Mouse (Mus musculus) liver, embryonic 14.5 days (tissue): Measurements from ENCODE around the gene Mras. TPM values are rescaled to one million over a fixed set of nuclear protein-coding genes. Genes with fewer than 3 reads are reported as not detected.

Experiments
- ATAC-seq: fragments of 200-750 bp; cut with Nextera tagmentation; 2 replicates; pipeline ENCODE4 v1.8.0; 2017; ENCODE audit warnings: moderate number of reproducible peaks, mild to moderate bottlenecking, moderate library complexity; ENCODE audit not compliant: insufficient read depth
- DNase-seq, 3 experiments: peaks; one replicate each; pipeline ENCODE4 v3.0.0-alpha.2; 2012 to 2013; ENCODE audit warnings: low read depth in 3 of 3, low spot score in 3 of 3
- H3K27ac ChIP-seq: fragments of 300-500 bp; sonication (generic); 2 replicates; pipeline ENCODE4 v1.5.1; 2014; ENCODE audit warnings: moderate library complexity, mild to moderate bottlenecking, control low read depth, inconsistent platforms
- H3K27me3 ChIP-seq: fragments of 300-500 bp; sonication (generic); 2 replicates; pipeline ENCODE4 v1.6.1; 2014; ENCODE audit warnings: mild to moderate bottlenecking, low read length, moderate library complexity; ENCODE audit not compliant: control insufficient read depth, insufficient read depth
- H3K36me3 ChIP-seq: fragments of 300-500 bp; sonication (generic); replicated peaks from 2 replicates; pipeline ENCODE4 v1.6.1; 2014; ENCODE audit warnings: low read depth; ENCODE audit not compliant: control insufficient read depth, insufficient read depth
- H3K4me1 ChIP-seq, 2 experiments: fragments of 200-500 bp in 1 of 2; fragments of 300-500 bp in 1 of 2; sonication (generic) in 1 of 2; replicated peaks; 2 replicates each; pipeline ENCODE4 v1.6.1; 2012 to 2014; ENCODE audit warnings: antibody characterized with exemption in 1 of 2, inconsistent platforms in 1 of 2, low read length in 1 of 2; ENCODE audit not compliant: control insufficient read depth in 2 of 2, insufficient read depth in 2 of 2
- H3K4me2 ChIP-seq: fragments of 300-500 bp; sonication (generic); 2 replicates; pipeline ENCODE4 v1.6.1; 2014; ENCODE audit warnings: low read depth, mild to moderate bottlenecking, control low read depth, moderate library complexity
- H3K4me3 ChIP-seq, 2 experiments: fragments of 200-500 bp in 1 of 2; fragments of 300-500 bp in 1 of 2; sonication (generic) in 1 of 2; 2 replicates each; pipeline ENCODE4 v1.5.1; 2012 to 2014; ENCODE audit warnings: low read depth in 2 of 2, low read length in 2 of 2, mild to moderate bottlenecking in 2 of 2, control low read depth in 1 of 2, inconsistent platforms in 1 of 2, moderate library complexity in 1 of 2; ENCODE audit not compliant: insufficient read depth in 1 of 2
- H3K9ac ChIP-seq: fragments of 300-500 bp; sonication (generic); replicated peaks from 2 replicates; pipeline ENCODE4 v1.6.1; 2014; ENCODE audit warnings: mild to moderate bottlenecking, control low read depth, moderate library complexity
- H3K9me3 ChIP-seq: fragments of 300-500 bp; sonication (generic); 2 replicates; pipeline ENCODE4 v1.6.1; 2016; ENCODE audit warnings: low read length, mixed read lengths; ENCODE audit not compliant: control insufficient read depth
- CTCF ChIP-seq: IDR thresholded peaks from 2 replicates; pipeline ENCODE4 v1.5.1; 2016; ENCODE audit warnings: antibody characterized with exemption, low read depth, control low read depth
- EP300 ChIP-seq: IDR thresholded peaks from 2 replicates; pipeline ENCODE4 v1.6.1; 2016; ENCODE audit warnings: antibody characterized with exemption, low read depth
- WGBS: fragments of 180-500 bp; shearing (Covaris S2); extraction: QIAGEN DNeasy Blood & Tissue Kit; methylation state at CpG from one replicate; pipeline ENCODE4 v1.1.7; 2014; ENCODE audit not compliant: insufficient replicate concordance; 5-methylcytosine and 5-hydroxymethylcytosine counted together
- polyA plus RNA-seq, 2 experiments: library from polyadenylated mRNA; depleted of rRNA in 1 of 2; stranded (reverse) in 1 of 2; unstranded in 1 of 2; fragments of >200 nt; fragmentation: Nextera tagmentation in 1 of 2; extraction: Ambion mirVana in 1 of 2; gene quantifications; 2 replicates each; pipeline versions ENCODE4 v1.2.1 to v1.2.3; 2012 to 2014

Gene Mras
- polyA plus RNA-seq, 2 experiments: 2.7 to 3.5 TPM

GRCm38 (mm10) chr9:99391557-99391956 is 45.6 kb downstream of the Mras start:
- 69% methylated on average over 10 of the region's 10 CpGs for WGBS
- Histone ChIP-seq H3K36me3 (no peaks in the 10 kb centered on the region), H3K27me3 (no peaks in the 10 kb centered on the region), H3K4me2 (no peak overlapping the region), H3K9ac (no peak overlapping the region), H3K4me3 (no peak overlapping the region), H3K9me3 (no peaks in the 10 kb centered on the region), H3K4me1 (peaks cover 0 to 5% of the 10 kb centered on the region in 2 experiments; a peak in 2 of 4 replicates), H3K27ac (no peak overlapping the region)
- DNase-seq: no peak
- no peak for ATAC-seq
- TF ChIP-seq EP300 (no peak), CTCF (no peak)

- Histone ChIP-seq H3K36me3 (no peaks in the 10 kb centered on the region), H3K4me1 (peaks cover 0 to 5% of the 10 kb centered on the region in 2 experiments; a peak in 2 of 4 replicates), H3K4me3 (no peak overlapping the region), H3K9ac (no peak overlapping the region), H3K4me2 (no peak overlapping the region), H3K27me3 (no peaks in the 10 kb centered on the region), H3K9me3 (no peaks in the 10 kb centered on the region), H3K27ac (no peak overlapping the region)
- WGBS: 58% methylated on average over 2 of the region's 2 CpGs
- ATAC-seq: 0 out of 2 replicates have a peak, but pooled peaks have one; percentile 18
- DNase-seq: no peak
- TF ChIP-seq CTCF: no peak
- no peak for TF ChIP-seq EP300
These were observed 46.5 kb downstream of the Mras start for GRCm38 (mm10) chr9:99390716-99391115.

DNA sequence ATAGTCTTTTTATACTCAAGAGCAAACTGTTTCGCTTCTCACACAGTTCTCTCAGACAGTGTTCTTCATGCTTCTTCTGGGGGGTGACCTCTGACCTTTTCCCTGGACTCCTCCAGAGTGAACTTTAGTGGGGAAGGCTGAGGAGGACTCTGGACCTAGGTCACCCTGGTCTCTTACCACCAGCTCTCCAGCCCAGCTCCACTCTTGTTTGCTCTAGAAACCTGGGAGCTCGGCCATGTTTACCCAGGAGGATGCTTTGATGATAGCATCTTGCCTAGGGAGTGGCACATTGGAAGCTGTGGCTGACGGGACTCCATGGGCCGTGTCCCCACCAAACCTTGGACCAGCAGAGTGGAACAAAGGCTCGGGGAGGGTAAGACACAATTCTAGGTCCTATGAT is 47.0 kb downstream of the Mras start:
- TF ChIP-seq EP300: no peak
- H3K4me3 ChIP-seq: no peak overlapping the region
- peaks cover 0 to 5% of the 10 kb centered on the region in 2 experiments; a peak in 2 of 4 replicates for H3K4me1 ChIP-seq
- WGBS: 43% methylated on average over 5 of the region's 5 CpGs
- H3K9ac ChIP-seq: no peak overlapping the region
- no peak overlapping the region for H3K4me2 ChIP-seq
- ATAC-seq (0 out of 2 replicates have a peak, but pooled peaks have one; percentile 37), DNase-seq (no peak)
- H3K27me3 ChIP-seq: no peaks in the 10 kb centered on the region
- no peak overlapping the region for H3K27ac ChIP-seq
- no peaks in the 10 kb centered on the region for H3K9me3 ChIP-seq
- H3K36me3 ChIP-seq: no peaks in the 10 kb centered on the region

DNA sequence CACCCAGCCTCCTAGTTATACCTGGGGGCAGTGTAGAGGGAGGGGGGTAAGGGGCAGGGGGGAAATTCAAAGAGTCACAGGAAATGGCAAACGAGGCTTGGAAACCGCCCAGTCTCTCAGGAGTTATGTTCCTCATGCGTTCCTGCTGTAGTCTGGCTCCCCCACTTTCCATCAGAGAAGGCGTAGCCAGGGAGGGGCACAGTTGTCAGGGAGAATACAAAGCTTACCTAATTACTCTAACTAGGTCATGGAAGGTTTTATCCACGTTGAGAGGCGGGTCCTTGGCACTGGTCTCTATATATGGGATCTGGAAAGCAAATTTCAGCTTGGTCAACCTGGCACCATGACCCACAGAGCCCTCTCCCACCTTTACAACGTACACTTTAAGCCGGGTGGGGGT is 47.7 kb downstream of the Mras start:
- 47% methylated on average over 8 of the region's 8 CpGs for WGBS
- Histone ChIP-seq H3K27me3 (no peaks in the 10 kb centered on the region), H3K4me3 (no peak overlapping the region), H3K27ac (no peak overlapping the region), H3K4me2 (no peak overlapping the region), H3K36me3 (no peaks in the 10 kb centered on the region), H3K9me3 (no peaks in the 10 kb centered on the region), H3K9ac (no peak overlapping the region), H3K4me1 (peaks cover 0 to 4% of the 10 kb centered on the region in 2 experiments; a peak in 1 of 4 replicates)
- ATAC-seq: no peak
- no peak for TF ChIP-seq CTCF
- TF ChIP-seq EP300: no peak
- no peak for DNase-seq

- no peak for ATAC-seq
- Histone ChIP-seq H3K4me1 (peaks cover 0 to 8% of the 10 kb centered on the region in 2 experiments; a peak in 1 of 4 replicates), H3K27me3 (no peaks in the 10 kb centered on the region), H3K4me3 (no peak overlapping the region), H3K9ac (no peak overlapping the region), H3K4me2 (no peak overlapping the region), H3K36me3 (no peaks in the 10 kb centered on the region), H3K27ac (no peak overlapping the region), H3K9me3 (no peaks in the 10 kb centered on the region)
- no peak for TF ChIP-seq EP300
- no peak for TF ChIP-seq CTCF
- no peak for DNase-seq
- WGBS: 65% methylated on average over 9 of the region's 9 CpGs
These were observed 48.3 kb downstream of the Mras start for GRCm38 (mm10) chr9:99388856-99389255.
